Mouse (Mus musculus) small intestine, adult 2 months (tissue): ENCODE results near the gene Anxa5. TPM values are rescaled to one million over a fixed set of nuclear protein-coding genes. Genes with fewer than 3 reads are reported as not detected.

Source experiments
- H3K27ac ChIP-seq: fragments of 200-500 bp; 2 replicates; pipeline ENCODE4 v1.5.1; 2012; ENCODE audit warnings: low read depth, low read length, control low read depth, inconsistent platforms; ENCODE audit not compliant: insufficient read depth
- H3K27me3 ChIP-seq: fragments of 200-500 bp; 2 replicates; pipeline ENCODE4 v1.6.1; 2012; ENCODE audit warnings: mild to moderate bottlenecking, moderate library complexity, low read length, inconsistent platforms; ENCODE audit not compliant: control insufficient read depth, insufficient read depth
- H3K36me3 ChIP-seq: fragments of 200-500 bp; 2 replicates; pipeline ENCODE4 v1.6.1; 2012; ENCODE audit warnings: mild to moderate bottlenecking, low read length, control low read depth, inconsistent platforms; ENCODE audit not compliant: control insufficient read depth, insufficient read depth
- H3K4me1 ChIP-seq: fragments of 200-500 bp; 2 replicates; pipeline ENCODE4 v1.6.1; 2012; ENCODE audit warnings: low read length, inconsistent platforms, mixed read lengths; ENCODE audit not compliant: control insufficient read depth, insufficient read depth, insufficient read length
- H3K4me3 ChIP-seq: fragments of 200-500 bp; 2 replicates; pipeline ENCODE4 v1.5.1; 2012; ENCODE audit warnings: low read depth, mild to moderate bottlenecking, control low read depth, inconsistent platforms, low read length, moderate library complexity
- CTCF ChIP-seq: fragments of 200-500 bp; IDR thresholded peaks from 2 replicates; pipeline ENCODE4 v1.5.1; 2012; ENCODE audit warnings: low read depth, mild to moderate bottlenecking, control low read depth, inconsistent platforms, low read length, moderate library complexity, mixed read lengths; ENCODE audit not compliant: insufficient replicate concordance, insufficient read length; ENCODE audit errors: extremely low read depth
- POLR2A ChIP-seq: fragments of 200-500 bp; IDR thresholded peaks from 2 replicates; pipeline ENCODE4 v1.6.1; 2012; ENCODE audit warnings: low read depth, mild to moderate bottlenecking, control low read depth, inconsistent platforms, low read length, moderate library complexity
- WGBS: fragments of 180-500 bp; shearing (Covaris S2); methylation state at CpG from one replicate; pipeline ENCODE4 v1.1.7; 2018; 5-methylcytosine and 5-hydroxymethylcytosine counted together
- polyA plus RNA-seq: library from polyadenylated mRNA; depleted of rRNA; stranded (reverse); fragments of >200 nt; gene quantifications from 2 replicates; pipeline ENCODE4 v1.2.3, GENCODE M21; 2012

Anxa5 gene
- polyA plus RNA-seq, 1 experiment, result 122 TPM

DNA sequence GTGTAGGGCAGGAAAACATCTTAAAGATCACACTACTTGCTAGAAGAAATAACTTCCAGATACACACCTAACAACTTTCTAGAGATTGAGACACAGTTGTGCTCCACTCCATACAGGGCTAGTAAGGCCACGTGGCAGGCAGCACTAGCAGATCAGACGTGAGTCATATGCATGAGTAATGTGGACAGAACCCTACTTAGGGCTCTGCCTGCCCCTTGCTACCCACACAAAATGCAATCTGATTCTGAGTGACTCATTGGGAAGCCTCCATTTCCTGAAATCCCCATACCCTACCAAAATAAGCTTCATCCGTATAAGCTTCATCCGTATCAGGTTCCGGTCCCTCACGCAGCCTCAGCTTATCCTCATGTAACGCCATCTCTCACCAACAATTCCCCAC lies 8.1 kb downstream of the Anxa5 start:
- H3K27me3 ChIP-seq, result no peaks in the 10 kb centered on the region
- WGBS, result 71% methylated on average over 7 of the region's 7 CpGs
- H3K4me3 ChIP-seq, result no peak overlapping the region
- no peak overlapping the region for H3K27ac ChIP-seq
- TF ChIP-seq POLR2A (no peak), CTCF (no peak)
- H3K4me1 ChIP-seq, result peaks cover 1% of the 10 kb centered on the region; the same call in 1 of the 2 replicates
- H3K36me3 ChIP-seq, result 0 out of 2 replicates have a peak, but pooled peaks cover 2% of the 10 kb centered on the region

DNA sequence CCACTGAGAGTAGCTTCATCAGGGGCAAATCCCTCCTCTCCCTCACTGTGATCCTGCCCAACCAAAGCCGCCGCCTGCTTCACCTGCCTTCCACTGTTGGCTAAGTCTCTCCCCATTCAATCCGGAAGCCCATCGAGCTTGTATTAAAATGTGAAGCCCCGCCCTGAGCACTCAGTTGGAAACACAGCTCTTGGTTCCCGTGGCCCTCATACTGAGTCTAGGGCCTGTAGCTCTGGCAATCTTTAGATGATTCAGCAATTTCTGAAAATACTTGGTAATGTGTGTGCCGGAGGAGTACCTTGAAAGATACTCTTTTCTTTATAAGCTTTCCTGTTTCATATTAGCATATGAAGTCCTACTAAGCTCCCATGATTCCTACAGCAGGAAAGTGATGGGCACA lies 10.2 kb downstream of the Anxa5 start:
- WGBS, result 56% methylated on average over 7 of the region's 7 CpGs
- no peaks in the 10 kb centered on the region for H3K27me3 ChIP-seq
- TF ChIP-seq POLR2A (no peak), CTCF (no peak)
- 0 out of 2 replicates have a peak, but pooled peaks cover 2% of the 10 kb centered on the region for H3K36me3 ChIP-seq
- no peak overlapping the region for H3K4me3 ChIP-seq
- peaks cover 1% of the 10 kb centered on the region; the same call in 1 of the 2 replicates for H3K4me1 ChIP-seq
- no peak overlapping the region for H3K27ac ChIP-seq

DNA sequence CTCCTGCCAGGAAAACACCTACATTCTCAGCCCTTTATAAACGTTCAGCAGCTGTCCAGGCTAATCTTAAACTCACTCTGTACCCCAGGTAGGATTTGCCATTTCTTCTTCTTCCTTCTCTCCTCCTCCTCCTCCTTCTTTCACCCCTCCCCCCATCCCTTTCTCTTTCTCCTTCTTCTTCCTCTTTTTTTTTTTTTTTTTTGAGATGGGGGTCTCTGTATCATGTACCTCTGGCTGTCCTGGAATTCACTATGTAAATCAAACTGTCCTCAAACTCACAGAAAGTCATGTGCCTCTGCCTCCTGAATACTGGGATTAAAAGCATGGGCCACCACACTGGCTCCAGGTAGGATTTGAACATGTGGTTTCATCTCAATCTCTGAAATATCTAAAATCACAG lies 13.3 kb downstream of the Anxa5 start:
- 0 out of 2 replicates have a peak, but pooled peaks cover 5% of the 10 kb centered on the region for H3K36me3 ChIP-seq
- no peak overlapping the region for H3K4me3 ChIP-seq
- TF ChIP-seq POLR2A (no peak), CTCF (no peak)
- 15% methylated on average over 1 of the region's 1 CpGs for WGBS
- no peak overlapping the region for H3K27ac ChIP-seq
- H3K27me3 ChIP-seq, result no peaks in the 10 kb centered on the region
- no peaks in the 10 kb centered on the region; the same call in 1 of the 2 replicates for H3K4me1 ChIP-seq

DNA sequence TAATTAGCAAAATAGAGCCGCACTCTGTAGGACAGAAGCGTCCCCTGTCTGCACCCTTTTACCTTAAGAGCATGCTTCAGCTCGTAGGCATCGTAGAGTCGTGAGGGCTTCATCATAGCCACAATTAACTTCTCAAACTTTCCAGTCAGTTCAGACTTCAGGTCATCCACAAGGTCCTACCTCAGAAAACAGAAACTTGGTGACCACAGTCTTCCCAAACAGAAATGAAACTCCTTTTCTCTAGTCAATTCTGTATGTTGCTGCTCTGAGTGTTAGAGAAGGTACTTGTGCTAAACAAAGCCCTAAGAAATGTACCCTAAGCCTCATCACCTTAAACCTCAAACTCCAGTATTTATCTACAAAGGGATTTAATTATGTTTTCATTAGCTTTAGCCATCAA lies 13.9 kb downstream of the Anxa5 start:
- H3K36me3 ChIP-seq, result 0 out of 2 replicates have a peak, but pooled peaks cover 5% of the 10 kb centered on the region
- TF ChIP-seq POLR2A (no peak), CTCF (no peak)
- 91% methylated on average over 5 of the region's 5 CpGs for WGBS
- no peaks in the 10 kb centered on the region for H3K4me1 ChIP-seq
- no peak overlapping the region for H3K27ac ChIP-seq
- no peak overlapping the region for H3K4me3 ChIP-seq
- no peaks in the 10 kb centered on the region for H3K27me3 ChIP-seq

DNA sequence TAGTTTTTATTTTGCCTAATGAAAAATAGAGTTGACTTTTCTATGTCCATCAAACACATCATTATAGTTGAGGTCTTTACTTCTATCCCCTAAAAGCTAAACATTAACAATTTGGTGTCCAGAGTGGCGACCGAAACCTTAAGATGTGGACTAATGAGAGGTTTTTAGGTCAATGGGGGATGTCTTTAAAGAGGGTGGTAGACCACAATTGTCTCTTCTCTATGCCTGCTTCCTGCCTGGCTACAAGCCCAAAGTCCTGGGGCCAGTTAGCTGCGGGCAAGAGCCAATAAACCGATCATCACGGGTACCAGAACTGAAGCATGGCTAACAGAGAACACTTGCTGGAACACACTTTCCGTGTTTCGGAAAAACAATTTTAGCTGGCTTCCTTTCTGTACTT lies 15.0 kb downstream of the Anxa5 start:
- 0 out of 2 replicates have a peak, but pooled peaks cover 5% of the 10 kb centered on the region for H3K36me3 ChIP-seq
- TF ChIP-seq CTCF (no peak), POLR2A (no peak)
- 53% methylated on average over 7 of the region's 7 CpGs for WGBS

DNA sequence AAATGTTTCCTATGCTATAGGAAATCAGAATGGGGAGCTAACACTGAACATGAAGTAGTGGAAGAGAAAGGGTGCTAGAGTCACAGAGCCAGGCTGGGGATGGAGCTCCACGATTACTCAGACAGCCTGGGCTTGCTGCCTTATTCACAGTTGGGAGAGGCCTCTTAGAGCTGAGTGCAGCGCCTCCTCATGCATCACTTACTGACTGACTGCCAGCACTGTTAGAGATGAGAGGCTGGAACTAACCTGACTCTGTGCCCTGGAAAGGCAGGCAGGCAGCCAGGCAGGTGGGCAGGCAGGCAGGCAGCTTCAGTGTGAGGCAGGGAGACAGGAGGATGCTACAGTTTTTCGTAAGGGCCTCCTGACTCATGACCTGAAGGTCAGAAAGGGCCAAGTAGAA lies 20.1 kb downstream of the Anxa5 start:
- Histone ChIP-seq H3K27ac (no peak overlapping the region), H3K4me3 (no peak overlapping the region), H3K27me3 (no peaks in the 10 kb centered on the region), H3K4me1 (no peaks in the 10 kb centered on the region), H3K36me3 (0 out of 2 replicates have a peak, but pooled peaks cover 2% of the 10 kb centered on the region)
- TF ChIP-seq CTCF (no peak), POLR2A (no peak)
- 71% methylated on average over 3 of the region's 3 CpGs for WGBS

More for the DNA sequence above, 15.0 kb downstream of the Anxa5 start:
- Histone ChIP-seq H3K4me1 (no peaks in the 10 kb centered on the region), H3K4me3 (no peak overlapping the region), H3K27me3 (no peaks in the 10 kb centered on the region), H3K27ac (no peak overlapping the region)

DNA sequence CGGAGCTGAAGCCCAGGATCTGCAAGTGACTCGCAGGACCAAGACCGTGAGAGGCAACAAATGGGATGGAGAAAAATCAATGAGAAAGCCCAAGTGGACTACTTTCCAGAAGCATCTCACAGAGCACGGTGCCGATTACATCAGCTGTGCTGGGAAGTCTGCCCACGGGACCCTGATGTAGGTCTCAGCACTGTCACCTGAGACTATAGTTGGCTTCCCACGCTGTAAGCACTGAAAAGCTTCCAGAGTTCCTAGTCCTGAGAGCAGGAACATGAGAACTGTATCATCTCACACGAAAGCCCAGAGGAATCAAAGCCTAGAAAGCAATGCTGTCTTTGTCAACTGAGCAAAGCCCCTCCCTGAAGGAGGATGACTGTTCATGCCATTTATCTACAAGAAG lies 20.6 kb downstream of the Anxa5 start:
- 0 out of 2 replicates have a peak, but pooled peaks cover 2% of the 10 kb centered on the region for H3K36me3 ChIP-seq
- no peak overlapping the region for H3K27ac ChIP-seq
- no peaks in the 10 kb centered on the region for H3K27me3 ChIP-seq
- TF ChIP-seq POLR2A, result no peak
- no peak for TF ChIP-seq CTCF
- no peaks in the 10 kb centered on the region for H3K4me1 ChIP-seq
- 91% methylated on average over 8 of the region's 8 CpGs for WGBS
- no peak overlapping the region for H3K4me3 ChIP-seq

DNA sequence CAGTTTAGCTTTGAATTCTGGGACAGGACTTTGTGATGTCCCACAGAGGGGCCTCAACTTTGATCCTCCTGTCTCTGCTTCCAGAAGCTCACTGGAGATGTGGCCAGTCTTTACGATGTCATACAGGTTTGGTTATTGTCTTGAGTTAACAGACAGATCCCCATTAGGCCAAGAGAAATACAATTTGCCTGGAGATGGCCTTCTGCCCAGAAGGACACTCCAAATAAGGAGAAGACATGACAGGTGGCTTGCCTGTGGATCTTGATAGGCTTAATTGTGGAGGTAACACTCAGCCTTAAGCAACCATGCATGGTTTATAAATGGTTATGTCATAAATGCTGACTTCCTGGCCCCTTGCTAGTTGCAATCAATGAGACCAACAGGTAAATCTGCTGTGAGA lies 23.2 kb downstream of the Anxa5 start:
- Histone ChIP-seq H3K36me3 (peaks cover 5% of the 10 kb centered on the region; the same call in 1 of the 2 replicates), H3K27ac (no peak overlapping the region), H3K27me3 (no peaks in the 10 kb centered on the region), H3K4me1 (peaks cover 5% of the 10 kb centered on the region; the same call in 1 of the 2 replicates), H3K4me3 (no peak overlapping the region)
- WGBS, result 79% methylated on average over 1 of the region's 1 CpGs
- TF ChIP-seq POLR2A (no peak), CTCF (no peak)
